Mouse (Mus musculus): ENCODE measurements around the gene Gm42742.

Gm42742 gene

DNA sequence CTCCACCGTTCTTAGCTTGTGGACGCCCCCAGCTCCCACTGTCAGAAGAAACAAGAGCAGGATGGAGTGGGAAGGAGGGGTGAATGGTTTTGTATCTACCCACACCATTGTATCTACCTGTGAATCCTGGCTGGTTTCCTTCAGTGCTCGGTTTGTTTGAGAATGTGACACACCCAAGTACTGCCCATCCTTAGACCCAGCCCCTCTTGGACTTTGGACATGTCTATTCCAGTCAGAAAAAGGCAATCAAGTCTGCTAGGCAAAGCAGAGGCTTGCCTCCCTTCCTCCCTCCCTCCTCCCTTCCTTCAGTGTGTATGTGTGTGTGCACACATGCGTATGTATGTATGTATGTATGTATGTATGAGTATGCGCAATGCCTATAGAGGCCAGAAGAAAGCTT, 17.3 kb downstream of the Gm42742 start:
- no peak for DNase-seq (ENCODE audit: low spot score in 2 of 2)

GRCm38 (mm10) chr7:126999568-126999967, 21.3 kb downstream of the Gm42742 start:
- DNase-seq (ENCODE audit: low spot score in 2 of 2): no peak

DNA sequence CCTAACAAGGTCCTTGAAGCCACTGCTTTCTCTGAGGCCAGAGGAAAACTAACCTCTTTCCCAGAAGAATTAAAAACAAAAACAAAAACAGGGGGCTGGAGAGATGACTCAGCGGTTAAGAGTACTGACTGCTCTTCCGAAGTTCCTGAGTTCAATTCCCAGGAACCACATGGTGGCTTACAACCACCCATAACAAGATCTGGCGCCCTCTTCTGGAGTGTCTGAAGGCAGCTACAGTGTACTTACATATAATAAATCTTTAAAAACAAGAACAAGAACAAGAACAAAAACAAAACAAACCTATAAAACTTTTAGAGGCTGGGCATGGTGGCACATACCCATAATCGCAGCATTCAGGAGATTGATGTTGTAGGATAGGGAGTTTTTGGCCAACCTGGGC, 24.4 kb downstream of the Gm42742 start:
- DNase-seq (ENCODE audit: low spot score in 2 of 2): no peak

- no peak for DNase-seq (ENCODE audit: low spot score in 2 of 2)
Measured at GRCm38 (mm10) chr7:126988816-126989215, 32.1 kb downstream of the Gm42742 start.

- DNase-seq (ENCODE audit: low spot score in 2 of 2): peak in 1 of 2 experiments; percentile 49
Measured at GRCm38 (mm10) chr7:126986319-126986718, 34.6 kb downstream of the Gm42742 start.

GRCm38 (mm10) chr7:126984667-126985444, 36.0 kb downstream of the Gm42742 start:
- peak; percentile 47 to 70 for DNase-seq (ENCODE audit: low spot score in 2 of 2)

- DNase-seq (ENCODE audit: low spot score in 2 of 2): no peak
Measured at GRCm38 (mm10) chr7:126983113-126983512, 37.8 kb downstream of the Gm42742 start.

- no peak for DNase-seq (ENCODE audit: low spot score in 2 of 2)
Measured at GRCm38 (mm10) chr7:126982054-126982453, 38.8 kb downstream of the Gm42742 start.

GRCm38 (mm10) chr7:126981601-126982000, 39.3 kb downstream of the Gm42742 start:
- DNase-seq (ENCODE audit: low spot score in 2 of 2): no peak

GRCm38 (mm10) chr7:126978841-126979240, 42.1 kb downstream of the Gm42742 start:
- DNase-seq (ENCODE audit: low spot score in 2 of 2): no peak

DNA sequence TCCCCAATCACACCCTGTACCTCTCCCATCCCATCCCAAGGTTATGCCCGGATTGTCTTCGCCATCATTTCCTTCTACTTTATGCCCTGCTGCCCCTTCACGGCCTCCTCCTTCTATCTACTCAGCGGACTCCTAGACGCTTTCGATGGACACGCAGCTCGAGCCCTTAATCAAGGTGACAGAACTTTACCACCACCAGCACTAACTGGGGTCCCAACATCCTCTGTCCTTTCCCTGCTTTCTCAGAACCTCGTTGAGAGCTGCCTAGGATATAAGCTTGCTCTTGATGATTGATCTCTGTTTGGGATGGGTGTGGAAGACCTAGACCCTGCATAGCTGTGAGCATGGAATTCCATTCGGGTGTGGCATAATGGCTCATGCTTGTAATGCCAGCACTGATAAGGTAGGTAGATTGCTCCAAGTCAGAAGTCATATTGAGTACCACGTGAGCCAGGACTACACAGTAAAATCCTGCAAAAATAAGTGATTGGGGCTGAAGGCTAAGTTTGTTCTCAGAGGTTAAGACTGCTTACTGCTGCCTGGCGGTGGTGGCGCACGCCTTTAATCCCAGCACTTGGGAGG, 43.9 kb downstream of the Gm42742 start:
- no peak for DNase-seq (ENCODE audit: low spot score in 2 of 2)

- peak; percentile 90 to 93 for DNase-seq (ENCODE audit: low spot score in 2 of 2)
Measured at GRCm38 (mm10) chr7:126975950-126976866, 44.7 kb downstream of the Gm42742 start, which contains the start of gene Cdiptos. Gene Cdiptos (minus strand): TSS chr7:126976098.

DNA sequence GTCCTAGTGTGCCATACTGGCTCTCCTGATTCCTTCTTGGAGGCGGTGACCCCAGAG, 45.2 kb downstream of the Gm42742 start, which contains the start of gene Cdipt:
Cdipt (plus strand) TSS at position 22 of the 57 bp plus-strand sequence.
- DNase-seq (ENCODE audit: low spot score in 2 of 2): no peak

- no peak for DNase-seq (ENCODE audit: low spot score in 2 of 2)
Measured at GRCm38 (mm10) chr7:126975493-126975892, 45.4 kb downstream of the Gm42742 start.

DNA sequence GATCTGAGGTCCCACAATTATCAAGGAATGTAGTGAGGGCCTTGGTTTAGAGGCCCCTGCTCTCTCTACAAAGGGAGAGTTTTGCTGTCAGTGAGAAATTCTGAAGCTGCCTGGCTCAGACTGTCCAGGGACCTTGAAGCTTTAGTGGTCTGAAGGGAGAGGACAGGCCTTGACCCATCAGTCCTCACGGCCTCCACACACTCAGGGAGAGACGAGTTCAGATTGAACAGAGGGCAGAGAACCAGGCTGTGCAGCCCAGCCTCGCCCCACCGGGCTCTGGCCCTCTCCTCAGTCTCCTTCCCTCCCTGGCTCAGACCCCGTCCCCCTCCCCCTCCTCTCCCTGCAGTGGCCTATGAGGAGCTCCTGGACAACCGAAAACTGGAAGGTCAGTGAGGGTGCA, 53.5 kb downstream of the Gm42742 start:
- DNase-seq (ENCODE audit: low spot score in 2 of 2): no peak

GRCm38 (mm10) chr7:126965568-126965967, 55.3 kb downstream of the Gm42742 start:
- DNase-seq (ENCODE audit: low spot score in 2 of 2): no peak
